Mouse (Mus musculus) gastrocnemius, postnatal 25 days (tissue): ENCODE data around the gene Plekha7. TPM values are rescaled to one million over a fixed set of nuclear protein-coding genes. Genes with fewer than 3 reads are reported as not detected.
A peak's percentile ranks its signal among the peaks of the same experiment; 100 is the strongest.

Source experiments
- DNase-seq: peaks from one replicate; pipeline ENCODE4 v3.0.0; 2022
- long read RNA-seq, 2 experiments: library from polyadenylated mRNA; stranded (forward); transcript quantifications; one replicate each; pipeline ENCODE4 v2.0.0; 2021
- total RNA-seq, 2 experiments: library from RNA; stranded (reverse); gene quantifications; 1 replicate in 1 of 2; 2 replicates in 1 of 2; pipeline ENCODE4 v1.2.3; 2021

The Plekha7 gene
- 1 to 10 TPM; 1.4 to 1.7 TPM for total RNA-seq
- long read RNA-seq, experiment 1, partial matches to known transcripts, result 0 of 1 reads
- long read RNA-seq, experiment 1, other reads (novel, unspliced or antisense), result 1 of 1 reads
- long read RNA-seq, experiment 2, full-length matches to known transcripts, result 1 of 1 reads
- long read RNA-seq, experiment 2, partial matches to known transcripts, result 0 of 1 reads
- long read RNA-seq, experiment 2, other reads (novel, unspliced or antisense), result 0 of 1 reads

- peak; percentile 20 for DNase-seq
Observed at GRCm38 (mm10) chr7:116307871-116308631, at the start of gene Plekha7. TSS of gene Plekha7 (minus strand) at chr7:116308376.

- peak; percentile 28 for DNase-seq
Observed at GRCm38 (mm10) chr7:116336226-116336625, 28.1 kb upstream of the Plekha7 start.

- DNase-seq, result no peak
Observed at GRCm38 (mm10) chr7:116335133-116335532, 27.0 kb upstream of the Plekha7 start.

- DNase-seq, result no peak
Observed at GRCm38 (mm10) chr7:116334669-116335038, 26.5 kb upstream of the Plekha7 start.

GRCm38 (mm10) chr7:116333713-116334668 lies 25.8 kb upstream of the Plekha7 start, which contains the start of gene Rps13:
TSS of gene Rps13 (minus strand) at chr7:116334195.
- peak; percentile 96 for DNase-seq

- DNase-seq, result no peak
Observed at GRCm38 (mm10) chr7:116331246-116331645, 23.1 kb upstream of the Plekha7 start.

GRCm38 (mm10) chr7:116329858-116330257 lies 21.7 kb upstream of the Plekha7 start:
- no peak for DNase-seq

- DNase-seq, result no peak
Observed at GRCm38 (mm10) chr7:116328777-116329176, 20.6 kb upstream of the Plekha7 start.

GRCm38 (mm10) chr7:116327901-116328300 lies 19.7 kb upstream of the Plekha7 start:
- DNase-seq, result no peak

- DNase-seq, result peak; percentile 47
Observed at GRCm38 (mm10) chr7:116323331-116323964, 15.3 kb upstream of the Plekha7 start.

- DNase-seq, result no peak
Observed at GRCm38 (mm10) chr7:116309456-116309855, 1.3 kb upstream of the Plekha7 start.

- no peak for DNase-seq
Observed at GRCm38 (mm10) chr7:116308632-116308991, 436 bp upstream of the Plekha7 start.

- peak; percentile 59 for DNase-seq
Observed at GRCm38 (mm10) chr7:116307099-116307870, 891 bp downstream of the Plekha7 start.

GRCm38 (mm10) chr7:116306601-116307000 lies 1.6 kb downstream of the Plekha7 start:
- DNase-seq, result no peak

- DNase-seq, result peak; percentile 61
Observed at GRCm38 (mm10) chr7:116301661-116302311, 6.4 kb downstream of the Plekha7 start.

- DNase-seq, result no peak
Observed at GRCm38 (mm10) chr7:116301144-116301543, 7.0 kb downstream of the Plekha7 start.

GRCm38 (mm10) chr7:116298851-116299250 lies 9.3 kb downstream of the Plekha7 start:
- no peak for DNase-seq

GRCm38 (mm10) chr7:116298389-116298788 lies 9.8 kb downstream of the Plekha7 start:
- DNase-seq, result no peak

GRCm38 (mm10) chr7:116294961-116295360 lies 13.2 kb downstream of the Plekha7 start:
- DNase-seq, result no peak

- DNase-seq, result no peak
Observed at GRCm38 (mm10) chr7:116292377-116292776, 15.8 kb downstream of the Plekha7 start.

- no peak for DNase-seq
Observed at GRCm38 (mm10) chr7:116290559-116290958, 17.6 kb downstream of the Plekha7 start.
